In genomic region chr19:48913011-48913410, GRCm38 (mm10) we compare ENCODE assay signal across 26 mouse cellular contexts.
"Had no signal": no experiment of that assay in that cellular context is flagged by ENCODE, and none has a peak within 500 bp of the region (broad histone marks: within the 10 kb centered on the region; RNA-seq: fewer than 3 reads in every experiment).

No protein-coding gene starts in this region.

- H3K4me1 ChIP-seq: heart, embryonic 13.5 days; heart, embryonic 15.5 days; hindbrain, embryonic 10.5 days; hindbrain, embryonic 12.5 days; intestine, embryonic 15.5 days; limb, embryonic 10.5 days; limb, embryonic 12.5 days had no signal

- H3K4me3 ChIP-seq: heart, adult 2 months; heart, embryonic 13.5 days; heart, embryonic 15.5 days; hindbrain, embryonic 10.5 days; hindbrain, embryonic 12.5 days; intestine, embryonic 15.5 days; layer of hippocampus, adult 2 months; left cerebral cortex, adult 2 months; limb, embryonic 10.5 days; limb, embryonic 12.5 days had no signal

- H3K36me3 ChIP-seq: heart, embryonic 13.5 days; heart, embryonic 15.5 days; hindbrain, embryonic 10.5 days; hindbrain, embryonic 12.5 days; intestine, embryonic 15.5 days; limb, embryonic 10.5 days; limb, embryonic 12.5 days had no signal

- DNase-seq: gastrocnemius, postnatal 14 days; gastrocnemius, postnatal 36 days; heart, adult 11 months; heart, adult 2 months; heart, postnatal 4 days; kidney, adult 18-20 months; kidney, adult 8-10 months; kidney, postnatal 10 days; kidney, postnatal 25 days; kidney, postnatal 4 days; liver had no signal

- H3K4me2 ChIP-seq: heart, embryonic 11.5 days; heart, embryonic 13.5 days; heart, embryonic 15.5 days; hindbrain, embryonic 12.5 days; hindbrain, embryonic 14.5 days; intestine, embryonic 15.5 days; limb, embryonic 12.5 days; liver, embryonic 11.5 days had no signal

- H3K27me3 ChIP-seq: heart, embryonic 13.5 days; heart, embryonic 15.5 days; hindbrain, embryonic 12.5 days; intestine, embryonic 15.5 days; limb, embryonic 12.5 days had no signal

- H3K9ac ChIP-seq: heart, embryonic 13.5 days; heart, embryonic 15.5 days; hindbrain, embryonic 12.5 days; hindbrain, embryonic 14.5 days; intestine, embryonic 15.5 days; limb, embryonic 12.5 days had no signal

- H3K9me3 ChIP-seq: heart, embryonic 13.5 days; heart, embryonic 15.5 days; hindbrain, embryonic 10.5 days; hindbrain, embryonic 12.5 days; intestine, embryonic 15.5 days; limb, embryonic 10.5 days; limb, embryonic 12.5 days had no signal

- ATAC-seq: hindbrain, embryonic 16.5 days; inflammation-experienced regulatory T-cells, adult 6 months; intestine, embryonic 15.5 days; intestine, postnatal 0 days had no signal

- H3K27ac ChIP-seq: heart, adult 2 months; heart, embryonic 13.5 days; heart, embryonic 15.5 days; hindbrain, embryonic 10.5 days; hindbrain, embryonic 12.5 days; hindbrain, embryonic 14.5 days; intestine, embryonic 15.5 days; layer of hippocampus, adult 2 months; left cerebral cortex, adult 2 months; limb, embryonic 10.5 days; limb, embryonic 12.5 days had no signal
